ENCODE assay signal across 9 mouse cellular contexts in genomic region chr13:38506320-38506719, GRCm38 (mm10). TPM values are rescaled to one million over a fixed set of nuclear protein-coding genes. Genes with fewer than 3 reads are reported as not detected.
DNase-seq lines count a peak whose midpoint lies in the region; ATAC-seq and TF ChIP-seq lines count a peak whose summit lies in the region.
"Had no signal": no experiment of that assay in that cellular context is flagged by ENCODE, and none has a peak within 500 bp of the region (broad histone marks: within the 10 kb centered on the region; RNA-seq: fewer than 3 reads in every experiment).

No protein-coding gene starts in this region.

- 0 out of 2 replicates have a peak, but pooled peaks have one; percentile 38 for ATAC-seq in forebrain, embryonic 13.5 days
- ATAC-seq in forebrain, embryonic 16.5 days, result no peak
- no peak for ATAC-seq in neural tube, embryonic 15.5 days (ENCODE audit: low FRiP score)

- H3K27ac ChIP-seq in forebrain, embryonic 13.5 days, result no peak overlapping the region
- H3K27ac ChIP-seq in forebrain, embryonic 16.5 days (ENCODE audit: low read length), result no peak overlapping the region
- no peak overlapping the region for H3K27ac ChIP-seq in neural tube, embryonic 15.5 days (replicated peaks)
- H3K27ac ChIP-seq in cerebellum, adult 2 months (ENCODE audit: insufficient read depth, low read length), result no peak overlapping the region
- H3K27ac ChIP-seq: liver, embryonic 15.5 days had no signal

- no peak for TF ChIP-seq POLR2A in cerebellum, adult 2 months (IDR thresholded peaks at IDR 0.05; ENCODE audit: borderline replicate concordance, insufficient read depth, low read length)

- TF ChIP-seq CTCF in cerebellum, adult 2 months (IDR thresholded peaks at IDR 0.05; ENCODE audit: borderline replicate concordance, insufficient read depth, low read depth, low read length), result peak; percentile 34; the same call in 1 of the 2 replicates

- H3K27me3 ChIP-seq in forebrain, embryonic 13.5 days, result no peaks in the 10 kb centered on the region
- no peaks in the 10 kb centered on the region for H3K27me3 ChIP-seq in forebrain, embryonic 16.5 days (replicated peaks; ENCODE audit: control insufficient read depth, insufficient read depth, low read length)
- H3K27me3 ChIP-seq in neural tube, embryonic 15.5 days (replicated peaks), result no peaks in the 10 kb centered on the region
- H3K27me3 ChIP-seq in cerebellum, adult 2 months (ENCODE audit: control insufficient read depth, insufficient read depth, low read length), result no peaks in the 10 kb centered on the region
- H3K27me3 ChIP-seq: liver, embryonic 15.5 days had no signal

- WGBS in forebrain, embryonic 13.5 days, result 81% methylated on average over 8 of the region's 8 CpGs
- 86% methylated on average over 8 of the region's 8 CpGs for WGBS in forebrain, embryonic 16.5 days
- WGBS in neural tube, embryonic 15.5 days, result 87% methylated on average over 8 of the region's 8 CpGs
- WGBS in cerebellum, adult 2 months, result 85% methylated on average over 8 of the region's 8 CpGs

- DNase-seq in neural tube, embryonic 10.5 days (ENCODE audit: extremely low spot score, low spot score), result peak; percentile 21
- peak; percentile 17 to 40 for DNase-seq in cerebellum, adult 2 months
- peak; percentile 67 for DNase-seq in heart, postnatal 4 days
- peak; percentile 60 for DNase-seq in lung, postnatal 14 days
- DNase-seq in c-Kit-positive CD71-positive TER-119-positive erythroid progenitor cells, embryonic 14.5 days (ENCODE audit: low spot score), result no peak

- H3K9ac ChIP-seq in forebrain, embryonic 13.5 days, result no peak overlapping the region
- H3K9ac ChIP-seq in forebrain, embryonic 16.5 days (replicated peaks; ENCODE audit: low read depth, low read length), result no peak overlapping the region
- H3K9ac ChIP-seq in neural tube, embryonic 15.5 days (replicated peaks), result no peak overlapping the region
- H3K9ac ChIP-seq: liver, embryonic 15.5 days had no signal

- no peaks in the 10 kb centered on the region for H3K4me1 ChIP-seq in forebrain, embryonic 13.5 days
- H3K4me1 ChIP-seq in forebrain, embryonic 16.5 days (replicated peaks; ENCODE audit: control insufficient read depth, insufficient read depth, low read length), result no peaks in the 10 kb centered on the region
- H3K4me1 ChIP-seq in neural tube, embryonic 15.5 days, result no peaks in the 10 kb centered on the region
- no peaks in the 10 kb centered on the region for H3K4me1 ChIP-seq in cerebellum, adult 2 months (ENCODE audit: control insufficient read depth, insufficient read depth, low read length)

- peaks cover 80% of the 10 kb centered on the region for H3K36me3 ChIP-seq in forebrain, embryonic 13.5 days (ENCODE audit: poor library complexity, severe bottlenecking)
- peaks cover 10% of the 10 kb centered on the region for H3K36me3 ChIP-seq in forebrain, embryonic 16.5 days (ENCODE audit: control insufficient read depth, insufficient read depth)
- peaks cover 64% of the 10 kb centered on the region for H3K36me3 ChIP-seq in neural tube, embryonic 15.5 days

- H3K4me2 ChIP-seq in forebrain, embryonic 13.5 days, result no peak overlapping the region
- H3K4me2 ChIP-seq in forebrain, embryonic 16.5 days (ENCODE audit: low read length), result no peak overlapping the region
- H3K4me2 ChIP-seq in neural tube, embryonic 15.5 days, result no peak overlapping the region
- H3K4me2 ChIP-seq: liver, embryonic 15.5 days had no signal

- no peaks in the 10 kb centered on the region for H3K9me3 ChIP-seq in forebrain, embryonic 13.5 days (replicated peaks)
- H3K9me3 ChIP-seq in forebrain, embryonic 16.5 days (ENCODE audit: control insufficient read depth, low read length), result no peaks in the 10 kb centered on the region
- no peaks in the 10 kb centered on the region for H3K9me3 ChIP-seq in neural tube, embryonic 15.5 days (replicated peaks)
- H3K9me3 ChIP-seq: liver, embryonic 15.5 days had no signal

- H3K4me3 ChIP-seq in forebrain, embryonic 13.5 days, result no peak overlapping the region
- H3K4me3 ChIP-seq in forebrain, embryonic 16.5 days (replicated peaks; ENCODE audit: low read length), result no peak overlapping the region
- H3K4me3 ChIP-seq in neural tube, embryonic 15.5 days (replicated peaks), result no peak overlapping the region
- no peak overlapping the region for H3K4me3 ChIP-seq in cerebellum, adult 2 months (replicated peaks; ENCODE audit: insufficient read depth, low read depth, low read length)
- H3K4me3 ChIP-seq: liver, embryonic 15.5 days had no signal

RNA-seq across cellular contexts. Expression of gene Txndc5, which starts 22.3 kb away (rescaled TPM):
- polyA plus RNA-seq in forebrain, embryonic 13.5 days (2015; fragmentation: Nextera tagmentation; extraction: Ambion mirVana), result 57.6 and 66.7 TPM in 2 replicates
- polyA plus RNA-seq in forebrain, embryonic 16.5 days (2015; fragmentation: Nextera tagmentation; extraction: Ambion mirVana), result 59.8 and 68.9 TPM in 2 replicates
- 91.6 and 111 TPM in 2 replicates for polyA plus RNA-seq in neural tube, embryonic 15.5 days (2015; fragmentation: Nextera tagmentation; extraction: Ambion mirVana)
- polyA plus RNA-seq in cerebellum, adult 2 months (2012; rRNA removed), result 38.7 and 41.8 TPM in 2 replicates
- 10 to 100 TPM; 91.8 to 99.1 TPM for total RNA-seq in heart, postnatal 4 days (2021)
